Mouse (Mus musculus): ENCODE measurements around the gene Gpr137. TPM values are rescaled to one million over a fixed set of nuclear protein-coding genes. Genes with fewer than 3 reads are reported as not detected.

Gpr137 gene
- polyA plus RNA-seq, 1 experiment from 2014 or later = 5.3 TPM

GRCm38 (mm10) chr19:6940396-6941351 lies 1.6 kb downstream of the Gpr137 start:
- 25% methylated on average over 29 of the region's 29 CpGs for WGBS (ENCODE audit: insufficient replicate concordance)
- Histone ChIP-seq H3K4me1 (ENCODE audit: control insufficient read depth, low read depth, low read length) (peaks cover 17% of the 10 kb centered on the region), H3K36me3 (ENCODE audit: control insufficient read depth, insufficient read depth) (no peaks in the 10 kb centered on the region), H3K4me3 (ENCODE audit: low read depth, low read length) (peak overlapping the region; percentile 79), H3K27me3 (ENCODE audit: control insufficient read depth, insufficient read depth, low read depth, low read length) (peaks cover 5% of the 10 kb centered on the region), H3K9me3 (replicated peaks; ENCODE audit: control insufficient read depth, low read length) (no peaks in the 10 kb centered on the region), H3K27ac (ENCODE audit: low read length) (no peak overlapping the region), H3K9ac (ENCODE audit: low read depth, low read length) (peak overlapping the region; percentile 81), H3K4me2 (ENCODE audit: low read depth, low read length) (peak overlapping the region; percentile 93)
- no peak for ATAC-seq (ENCODE audit: low read depth)

GRCm38 (mm10) chr19:6939106-6940002 lies 2.9 kb downstream of the Gpr137 start:
- no peak for ATAC-seq (ENCODE audit: low read depth)
- H3K9ac ChIP-seq (ENCODE audit: low read depth, low read length) = no peak overlapping the region
- WGBS (ENCODE audit: insufficient replicate concordance) = 78% methylated on average over 20 of the region's 20 CpGs
- no peak overlapping the region for H3K4me2 ChIP-seq (ENCODE audit: low read depth, low read length)
- H3K4me3 ChIP-seq (ENCODE audit: low read depth, low read length) = no peak overlapping the region
- H3K27me3 ChIP-seq (ENCODE audit: control insufficient read depth, insufficient read depth, low read depth, low read length) = peaks cover 18% of the 10 kb centered on the region
- peaks cover 17% of the 10 kb centered on the region for H3K4me1 ChIP-seq (ENCODE audit: control insufficient read depth, low read depth, low read length)
- no peaks in the 10 kb centered on the region for H3K36me3 ChIP-seq (ENCODE audit: control insufficient read depth, insufficient read depth)
- H3K9me3 ChIP-seq (replicated peaks; ENCODE audit: control insufficient read depth, low read length) = no peaks in the 10 kb centered on the region
- H3K27ac ChIP-seq (ENCODE audit: low read length) = no peak overlapping the region

- Histone ChIP-seq H3K9me3 (replicated peaks; ENCODE audit: control insufficient read depth, low read length) (no peaks in the 10 kb centered on the region), H3K27me3 (ENCODE audit: control insufficient read depth, insufficient read depth, low read depth, low read length) (peaks cover 34% of the 10 kb centered on the region), H3K4me2 (ENCODE audit: low read depth, low read length) (no peak overlapping the region), H3K4me1 (ENCODE audit: control insufficient read depth, low read depth, low read length) (peaks cover 17% of the 10 kb centered on the region), H3K27ac (ENCODE audit: low read length) (no peak overlapping the region), H3K9ac (ENCODE audit: low read depth, low read length) (no peak overlapping the region), H3K4me3 (ENCODE audit: low read depth, low read length) (no peak overlapping the region), H3K36me3 (ENCODE audit: control insufficient read depth, insufficient read depth) (no peaks in the 10 kb centered on the region)
- WGBS (ENCODE audit: insufficient replicate concordance) = 75% methylated on average over 16 of the region's 16 CpGs
- ATAC-seq (ENCODE audit: low read depth) = no peak
Observed at GRCm38 (mm10) chr19:6937541-6938465, 4.5 kb downstream of the Gpr137 start.

DNA sequence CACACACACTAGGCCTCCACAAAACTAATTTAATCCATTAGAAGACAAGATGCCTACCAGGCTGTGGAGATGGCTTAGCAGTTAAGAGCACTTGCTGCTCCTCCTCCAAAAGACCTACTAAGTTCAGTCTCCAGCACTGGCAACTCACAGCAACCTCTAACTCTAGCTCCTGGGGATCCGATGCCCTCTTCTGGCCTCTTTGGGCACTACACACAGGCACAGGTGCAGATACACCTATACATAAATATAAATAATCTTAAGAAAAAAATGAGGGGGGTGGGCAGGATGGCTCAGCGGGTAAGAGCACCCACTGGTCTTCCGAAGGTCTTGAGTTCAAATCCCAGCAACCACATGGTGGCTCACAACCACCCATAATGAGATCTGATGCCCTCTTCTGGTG lies 6.0 kb downstream of the Gpr137 start:
- peaks cover 14% of the 10 kb centered on the region for H3K4me1 ChIP-seq (ENCODE audit: control insufficient read depth, low read depth, low read length)
- no peak overlapping the region for H3K4me3 ChIP-seq (ENCODE audit: low read depth, low read length)
- no peak overlapping the region for H3K4me2 ChIP-seq (ENCODE audit: low read depth, low read length)
- 26% methylated on average over 3 of the region's 3 CpGs for WGBS (ENCODE audit: insufficient replicate concordance)
- no peak overlapping the region for H3K27ac ChIP-seq (ENCODE audit: low read length)
- no peak for ATAC-seq (ENCODE audit: low read depth)
- H3K9ac ChIP-seq (ENCODE audit: low read depth, low read length) = no peak overlapping the region
- H3K27me3 ChIP-seq (ENCODE audit: control insufficient read depth, insufficient read depth, low read depth, low read length) = peaks cover 49% of the 10 kb centered on the region
- no peaks in the 10 kb centered on the region for H3K36me3 ChIP-seq (ENCODE audit: control insufficient read depth, insufficient read depth)
- H3K9me3 ChIP-seq (replicated peaks; ENCODE audit: control insufficient read depth, low read length) = no peaks in the 10 kb centered on the region

- H3K4me1 ChIP-seq (ENCODE audit: control insufficient read depth, low read depth, low read length) = peaks cover 4% of the 10 kb centered on the region
- peaks cover 60% of the 10 kb centered on the region for H3K27me3 ChIP-seq (ENCODE audit: control insufficient read depth, insufficient read depth, low read depth, low read length)
- H3K9ac ChIP-seq (ENCODE audit: low read depth, low read length) = no peak within 1 kb of the TSS
- H3K4me3 ChIP-seq (ENCODE audit: low read depth, low read length) = peak within 1 kb of the TSS; percentile 18; the same call in 1 of the 2 replicates
- H3K27ac ChIP-seq (ENCODE audit: low read length) = no peak within 1 kb of the TSS
- peak within 1 kb of the TSS; percentile 39 for H3K4me2 ChIP-seq (ENCODE audit: low read depth, low read length)
- H3K36me3 ChIP-seq (ENCODE audit: control insufficient read depth, insufficient read depth) = no peaks in the 10 kb centered on the region
- no peaks in the 10 kb centered on the region for H3K9me3 ChIP-seq (replicated peaks; ENCODE audit: control insufficient read depth, low read length)
- no peak for ATAC-seq (ENCODE audit: low read depth)
- 13% methylated on average over 22 of the region's 23 CpGs for WGBS (ENCODE audit: insufficient replicate concordance)
Observed at GRCm38 (mm10) chr19:6934195-6934977, 7.9 kb downstream of the Gpr137 start, which contains the start of gene Kcnk4. TSS of gene Kcnk4 (minus strand) at chr19:6934515.

DNA sequence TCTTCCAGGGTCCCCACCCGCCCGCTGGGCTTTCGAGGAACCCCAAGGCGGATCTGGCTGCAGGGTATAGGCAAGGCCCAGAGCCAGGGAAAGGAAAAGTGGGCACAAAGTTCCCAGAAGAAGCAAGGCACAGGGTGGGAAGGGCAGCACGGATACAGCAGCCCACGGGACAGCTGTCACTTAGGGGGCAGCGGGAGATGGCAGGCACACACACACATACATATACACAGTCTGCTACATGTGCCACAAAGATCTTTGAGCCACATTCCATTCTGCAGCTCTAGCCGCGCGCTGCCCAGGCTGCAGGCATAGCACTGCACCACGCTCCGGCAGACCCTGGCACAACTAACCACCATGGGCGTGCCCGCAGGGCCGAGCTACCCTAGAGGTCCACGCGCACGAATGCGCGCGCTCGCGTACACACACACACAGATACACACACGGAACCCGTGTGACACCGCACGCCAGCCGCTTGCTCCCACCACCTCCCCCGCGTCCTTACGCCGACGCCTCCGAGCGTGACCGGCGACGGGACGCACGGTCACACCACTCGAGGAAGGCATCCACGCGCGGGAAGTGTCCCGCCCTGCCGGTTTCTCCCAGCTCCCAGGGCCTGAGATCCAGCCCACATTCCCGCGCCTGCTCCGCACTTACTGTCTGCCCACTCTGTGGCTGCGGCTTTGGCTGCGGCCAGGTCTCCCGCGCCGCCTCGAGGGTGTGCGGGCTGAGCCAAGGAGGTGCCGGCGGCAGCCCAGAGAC lies 8.7 kb downstream of the Gpr137 start:
- peak overlapping the region; percentile 39 for H3K4me2 ChIP-seq (ENCODE audit: low read depth, low read length)
- H3K27me3 ChIP-seq (ENCODE audit: control insufficient read depth, insufficient read depth, low read depth, low read length) = peaks cover 68% of the 10 kb centered on the region
- no peaks in the 10 kb centered on the region for H3K36me3 ChIP-seq (ENCODE audit: control insufficient read depth, insufficient read depth)
- H3K4me3 ChIP-seq (ENCODE audit: low read depth, low read length) = peak overlapping the region; percentile 18; the same call in 1 of the 2 replicates
- no peak overlapping the region for H3K27ac ChIP-seq (ENCODE audit: low read length)
- H3K4me1 ChIP-seq (ENCODE audit: control insufficient read depth, low read depth, low read length) = peaks cover 4% of the 10 kb centered on the region
- 8% methylated on average over 58 of the region's 58 CpGs for WGBS (ENCODE audit: insufficient replicate concordance)
- H3K9me3 ChIP-seq (replicated peaks; ENCODE audit: control insufficient read depth, low read length) = no peaks in the 10 kb centered on the region
- ATAC-seq (ENCODE audit: low read depth) = no peak
- no peak overlapping the region for H3K9ac ChIP-seq (ENCODE audit: low read depth, low read length)

DNA sequence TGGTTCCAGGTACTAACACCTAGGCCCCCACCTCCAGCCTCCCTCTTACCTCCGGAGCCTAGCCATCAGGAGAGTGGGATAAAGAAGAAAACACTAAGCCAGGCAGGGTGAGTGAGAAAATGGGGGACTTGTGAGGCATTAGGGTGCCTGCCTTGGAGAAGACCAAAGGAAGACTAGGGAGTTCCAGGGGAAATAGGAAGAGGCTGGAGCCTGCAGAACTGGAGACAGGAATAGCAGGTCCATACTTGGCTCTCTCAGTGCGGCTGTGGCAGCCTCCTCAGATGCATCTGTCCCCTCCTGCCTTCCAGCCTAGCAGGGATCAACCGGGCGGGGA lies 9.2 kb downstream of the Gpr137 start:
- Histone ChIP-seq H3K27ac (ENCODE audit: low read length) (no peak overlapping the region), H3K4me2 (ENCODE audit: low read depth, low read length) (no peak overlapping the region), H3K36me3 (ENCODE audit: control insufficient read depth, insufficient read depth) (no peaks in the 10 kb centered on the region), H3K4me3 (ENCODE audit: low read depth, low read length) (no peak overlapping the region), H3K9me3 (replicated peaks; ENCODE audit: control insufficient read depth, low read length) (no peaks in the 10 kb centered on the region), H3K9ac (ENCODE audit: low read depth, low read length) (no peak overlapping the region), H3K27me3 (ENCODE audit: control insufficient read depth, insufficient read depth, low read depth, low read length) (peaks cover 72% of the 10 kb centered on the region), H3K4me1 (ENCODE audit: control insufficient read depth, low read depth, low read length) (peaks cover 4% of the 10 kb centered on the region)
- ATAC-seq (ENCODE audit: low read depth) = no peak
- WGBS (ENCODE audit: insufficient replicate concordance) = 37% methylated on average over 4 of the region's 4 CpGs
